ENCODE assay signal across 13 mouse cellular contexts in genomic region chr13:74391156-74391555, GRCm38 (mm10). TPM values are rescaled to one million over a fixed set of nuclear protein-coding genes. Genes with fewer than 3 reads are reported as not detected.
DNase-seq lines count a peak whose midpoint lies in the region; ATAC-seq and TF ChIP-seq lines count a peak whose summit lies in the region.
"Had no signal": no experiment of that assay in that cellular context is flagged by ENCODE, and none has a peak within 500 bp of the region (broad histone marks: within the 10 kb centered on the region; RNA-seq: fewer than 3 reads in every experiment).

No protein-coding gene starts in this region.

- peak overlapping the region; percentile 80; the same call in 1 of the 2 replicates for H3K27ac ChIP-seq in gastrocnemius, adult 2 months
- no peak overlapping the region for H3K27ac ChIP-seq in lung, embryonic 15.5 days
- no peak overlapping the region for H3K27ac ChIP-seq in lung, postnatal 0 days (ENCODE audit: low read length)
- no peak overlapping the region for H3K27ac ChIP-seq in midbrain, embryonic 12.5 days (replicated peaks)
- H3K27ac ChIP-seq: heart, embryonic 15.5 days; stomach, postnatal 0 days had no signal

- no peak for DNase-seq in gastrocnemius, adult 2 months
- DNase-seq in gastrocnemius, postnatal 10 days: no peak
- no peak for DNase-seq in lung, postnatal 0 days (ENCODE audit: low spot score)
- DNase-seq in retina, postnatal 1 day: peak; percentile 7
- no peak for DNase-seq in spleen, adult 18-20 months
- DNase-seq in ovary, adult 18-20 months (ENCODE audit: low spot score): no peak

- H3K27me3 ChIP-seq in lung, embryonic 15.5 days: no peaks in the 10 kb centered on the region
- H3K27me3 ChIP-seq in lung, postnatal 0 days (replicated peaks; ENCODE audit: insufficient read depth, low read length): no peaks in the 10 kb centered on the region
- no peaks in the 10 kb centered on the region for H3K27me3 ChIP-seq in midbrain, embryonic 12.5 days
- H3K27me3 ChIP-seq: heart, embryonic 15.5 days had no signal

- no peak for TF ChIP-seq EP300 in lung, postnatal 0 days (IDR thresholded peaks at IDR 0.05)

- intact Hi-C loops in gastrocnemius, adult 2 months (cut with DNase I): loop anchor here (10.0 kb wide), 1 partner anchor 786 kb away; the partner anchor contains the start of gene Clptm1l

- ATAC-seq in lung, embryonic 15.5 days (ENCODE audit: borderline replicate concordance, extremely low read depth, low FRiP score, low TSS enrichment): peak; percentile 50; the same call in 1 of the 2 replicates
- ATAC-seq in lung, postnatal 0 days: no peak
- ATAC-seq in midbrain, embryonic 12.5 days (ENCODE audit: low FRiP score, low read depth): peak; percentile 45; the same call in 1 of the 2 replicates

- no peak overlapping the region for H3K4me2 ChIP-seq in lung, embryonic 15.5 days
- no peak overlapping the region for H3K4me2 ChIP-seq in lung, postnatal 0 days (replicated peaks; ENCODE audit: low read depth, low read length)
- H3K4me2 ChIP-seq in midbrain, embryonic 12.5 days (replicated peaks): no peak overlapping the region

- WGBS in lung, embryonic 15.5 days: 62% methylated on average over 2 of the region's 2 CpGs
- 57% methylated on average over 2 of the region's 2 CpGs for WGBS in lung, postnatal 0 days
- 86% methylated on average over 2 of the region's 2 CpGs for WGBS in midbrain, embryonic 12.5 days

- H3K9me3 ChIP-seq in lung, embryonic 15.5 days: no peaks in the 10 kb centered on the region
- no peaks in the 10 kb centered on the region for H3K9me3 ChIP-seq in lung, postnatal 0 days (ENCODE audit: low read length)
- H3K9me3 ChIP-seq in midbrain, embryonic 12.5 days: no peaks in the 10 kb centered on the region
- H3K9me3 ChIP-seq: embryonic facial prominence, embryonic 10.5 days; heart, embryonic 15.5 days had no signal

- TF ChIP-seq CTCF in gastrocnemius, adult 2 months (IDR thresholded peaks at IDR 0.05): no peak
- no peak for TF ChIP-seq CTCF in lung, postnatal 0 days (IDR thresholded peaks at IDR 0.05)

- H3K9ac ChIP-seq in lung, embryonic 15.5 days: no peak overlapping the region
- H3K9ac ChIP-seq in lung, postnatal 0 days (replicated peaks; ENCODE audit: low read depth): no peak overlapping the region
- H3K9ac ChIP-seq in midbrain, embryonic 12.5 days (replicated peaks): no peak overlapping the region

- H3K36me3 ChIP-seq in lung, embryonic 15.5 days: no peaks in the 10 kb centered on the region
- no peaks in the 10 kb centered on the region for H3K36me3 ChIP-seq in lung, postnatal 0 days (ENCODE audit: insufficient read depth, low read length)
- no peaks in the 10 kb centered on the region for H3K36me3 ChIP-seq in midbrain, embryonic 12.5 days
- H3K36me3 ChIP-seq: embryonic facial prominence, embryonic 10.5 days; heart, embryonic 15.5 days had no signal

- peaks cover 6% of the 10 kb centered on the region; the same call in 1 of the 2 replicates for H3K4me1 ChIP-seq in lung, embryonic 15.5 days
- H3K4me1 ChIP-seq in lung, postnatal 0 days (ENCODE audit: insufficient read depth, low read depth, low read length): no peaks in the 10 kb centered on the region; the same call in 1 of the 2 replicates
- no peaks in the 10 kb centered on the region for H3K4me1 ChIP-seq in midbrain, embryonic 12.5 days
- H3K4me1 ChIP-seq: embryonic facial prominence, embryonic 10.5 days had no signal

- peak overlapping the region; percentile 72 for H3K4me3 ChIP-seq in gastrocnemius, adult 2 months
- no peak overlapping the region for H3K4me3 ChIP-seq in lung, embryonic 15.5 days
- H3K4me3 ChIP-seq in lung, postnatal 0 days (ENCODE audit: low read depth, low read length): no peak overlapping the region
- no peak overlapping the region for H3K4me3 ChIP-seq in midbrain, embryonic 12.5 days

RNA-seq across cellular contexts. Expression of gene Zfp72, which starts 0.5 kb away (rescaled TPM):
- 1 to 10 TPM; 2.6 to 3.7 TPM for total RNA-seq in gastrocnemius, adult 2 months (2021)
- 1 to 10 TPM; 1.3 to 2.2 TPM for total RNA-seq in gastrocnemius, postnatal 10 days (2021)
- 5.4 and 5.9 TPM in 2 replicates for polyA plus RNA-seq in lung, embryonic 15.5 days (2015; fragmentation: Nextera tagmentation; extraction: Ambion mirVana)
- 3.0 and 3.1 TPM in 2 replicates for polyA plus RNA-seq in lung, postnatal 0 days (2015; fragmentation: Nextera tagmentation; extraction: Ambion mirVana)
- polyA plus RNA-seq in midbrain, embryonic 12.5 days (2016; fragmentation: Nextera tagmentation; extraction: Ambion mirVana): 3.5 and 3.7 TPM in 2 replicates

RNA-seq across cellular contexts. Expression of gene Ftl1-ps1, which starts 8.3 kb away (rescaled TPM):
- 100 to 1,000 TPM; 186 to 274 TPM for total RNA-seq in gastrocnemius, adult 2 months (2021)
- total RNA-seq in gastrocnemius, postnatal 10 days (2021): 100 to 1,000 TPM; 190 to 231 TPM
- polyA plus RNA-seq in lung, embryonic 15.5 days (2015; fragmentation: Nextera tagmentation; extraction: Ambion mirVana): 73.5 and 77.1 TPM in 2 replicates
- 120 and 125 TPM in 2 replicates for polyA plus RNA-seq in lung, postnatal 0 days (2015; fragmentation: Nextera tagmentation; extraction: Ambion mirVana)
- polyA plus RNA-seq in midbrain, embryonic 12.5 days (2016; fragmentation: Nextera tagmentation; extraction: Ambion mirVana): 95.2 and 103 TPM in 2 replicates

RNA-seq across cellular contexts. Expression of gene Lrrc14b, which starts 27.4 kb away (rescaled TPM):
- 100 to 1,000 TPM in 1 of 2 experiments, 10 to 100 TPM in 1; 91.6 to 105 TPM for total RNA-seq in gastrocnemius, adult 2 months (2021)
- total RNA-seq in gastrocnemius, postnatal 10 days (2021): 10 to 100 TPM; 40.0 to 46.7 TPM
- polyA plus RNA-seq in lung, embryonic 15.5 days (2015; fragmentation: Nextera tagmentation; extraction: Ambion mirVana): 0.13 TPM in 1 of 2 replicates, not detected in the other
- polyA plus RNA-seq in lung, postnatal 0 days (2015; fragmentation: Nextera tagmentation; extraction: Ambion mirVana): not detected in 2 replicates
- polyA plus RNA-seq in midbrain, embryonic 12.5 days (2016; fragmentation: Nextera tagmentation; extraction: Ambion mirVana): not detected in 2 replicates
- polyA plus RNA-seq: activated CD4-positive, CD25-positive, alpha-beta regulatory T cell, adult 4 months; embryonic facial prominence, embryonic 10.5 days; kidney, postnatal 0 days; stomach, postnatal 0 days had no signal

RNA-seq across cellular contexts. Expression of gene Ccdc127, which starts 41.0 kb away (rescaled TPM):
- 10 to 100 TPM; 51.5 to 61.4 TPM for total RNA-seq in gastrocnemius, adult 2 months (2021)
- 10 to 100 TPM; 41.5 to 43.7 TPM for total RNA-seq in gastrocnemius, postnatal 10 days (2021)
- polyA plus RNA-seq in lung, embryonic 15.5 days (2015; fragmentation: Nextera tagmentation; extraction: Ambion mirVana): 50.2 and 51.1 TPM in 2 replicates
- polyA plus RNA-seq in lung, postnatal 0 days (2015; fragmentation: Nextera tagmentation; extraction: Ambion mirVana): 26.0 and 29.1 TPM in 2 replicates
- polyA plus RNA-seq in midbrain, embryonic 12.5 days (2016; fragmentation: Nextera tagmentation; extraction: Ambion mirVana): 57.5 and 59.2 TPM in 2 replicates

RNA-seq across cellular contexts. Expression of gene Sdha, which starts 41.1 kb away (rescaled TPM):
- 100 to 1,000 TPM; 600 to 778 TPM for total RNA-seq in gastrocnemius, adult 2 months (2021)
- 100 to 1,000 TPM; 416 to 519 TPM for total RNA-seq in gastrocnemius, postnatal 10 days (2021)
- polyA plus RNA-seq in lung, embryonic 15.5 days (2015; fragmentation: Nextera tagmentation; extraction: Ambion mirVana): 262 and 281 TPM in 2 replicates
- 141 and 162 TPM in 2 replicates for polyA plus RNA-seq in lung, postnatal 0 days (2015; fragmentation: Nextera tagmentation; extraction: Ambion mirVana)
- polyA plus RNA-seq in midbrain, embryonic 12.5 days (2016; fragmentation: Nextera tagmentation; extraction: Ambion mirVana): 219 and 223 TPM in 2 replicates
